17 mouse cellular contexts compared by ENCODE assay signal in the genomic region with DNA sequence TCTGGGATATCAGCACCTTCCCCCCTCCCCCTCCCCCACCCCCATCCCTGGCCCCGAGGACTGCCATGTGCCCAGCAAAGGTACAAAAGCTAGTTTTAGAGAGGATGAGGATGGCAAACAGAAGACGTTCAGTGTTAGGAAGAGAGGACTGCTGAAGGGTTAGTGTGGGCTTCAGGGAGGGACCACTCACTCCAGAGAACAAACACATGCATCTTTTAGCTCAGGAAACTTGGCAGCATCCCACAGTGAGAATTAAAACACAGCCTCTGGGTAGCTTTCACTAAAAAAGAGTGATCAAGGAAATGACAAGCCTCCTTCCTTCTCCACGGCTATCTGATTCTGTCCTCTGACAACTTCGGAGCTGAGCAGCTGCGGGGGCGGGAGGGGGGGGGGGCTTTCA. TPM values are rescaled to one million over a fixed set of nuclear protein-coding genes. Genes with fewer than 3 reads are reported as not detected.
"Had no signal": no experiment of that assay in that cellular context is flagged by ENCODE, and none has a peak within 500 bp of the region (broad histone marks: within the 10 kb centered on the region; RNA-seq: fewer than 3 reads in every experiment).

No protein-coding gene starts in this region.

- H3K36me3 ChIP-seq: limb, embryonic 13.5 days; midbrain, embryonic 10.5 days had no signal

- H3K27me3 ChIP-seq: neural tube, embryonic 15.5 days had no signal

- DNase-seq: kidney, adult 8-10 months; kidney, postnatal 25 days; layer of hippocampus, adult 9-11 months; layer of hippocampus, postnatal 36 days; left cerebral cortex, postnatal 4 days; lung, adult 18-20 months; lung, postnatal 4 days; right cerebral cortex, adult 18-20 months; right cerebral cortex, postnatal 25 days; thymus, postnatal 4 days had no signal

- H3K4me2 ChIP-seq: limb, embryonic 13.5 days; neural tube, embryonic 15.5 days had no signal

- H3K4me3 ChIP-seq: limb, embryonic 13.5 days; midbrain, embryonic 10.5 days; myocyte; neural tube, embryonic 15.5 days had no signal

- H3K27ac ChIP-seq: limb, embryonic 13.5 days; liver, embryonic 14.5 days; midbrain, embryonic 10.5 days; neural tube, embryonic 15.5 days had no signal

- ATAC-seq: lung, postnatal 0 days had no signal

- H3K9ac ChIP-seq: limb, embryonic 13.5 days; liver, embryonic 14.5 days; neural tube, embryonic 15.5 days had no signal

- H3K9me3 ChIP-seq: limb, embryonic 13.5 days; midbrain, embryonic 10.5 days; neural tube, embryonic 15.5 days had no signal

- H3K4me1 ChIP-seq: neural tube, embryonic 15.5 days had no signal

RNA-seq across cellular contexts. Expression of a gene that starts 20.7 kb away (rescaled TPM):
- polyA plus RNA-seq: liver, adult 2 months; myocyte had no signal
